Mouse (Mus musculus) lung, postnatal 36 days (tissue): ENCODE results near the gene Rgs7.

Experiments
- DNase-seq: peaks from one replicate; pipeline ENCODE4 v3.0.0; 2022; ENCODE audit warnings: mixed read lengths

The Rgs7 gene

DNA sequence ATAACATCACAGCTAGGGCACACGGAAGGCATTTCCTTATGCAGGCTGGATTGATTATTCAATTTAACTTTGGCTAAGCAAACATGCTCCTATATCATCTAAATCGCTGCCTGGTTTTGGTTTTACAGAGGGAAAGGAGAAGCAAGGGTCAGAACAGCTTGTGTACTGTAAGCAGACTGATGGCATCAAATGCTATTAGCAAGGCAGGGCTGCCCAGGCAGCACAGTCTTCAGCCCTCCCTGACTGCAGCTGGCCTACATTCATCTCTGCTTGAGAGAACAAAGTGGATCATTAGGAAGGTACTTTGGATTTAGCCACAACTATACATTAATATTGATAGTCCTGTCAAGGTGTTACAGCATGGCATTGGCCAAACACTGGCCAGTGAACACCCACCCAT lies 65.2 kb downstream of the Rgs7 start:
- DNase-seq, result no peak

GRCm38 (mm10) chr1:175426393-175426792 lies 65.9 kb downstream of the Rgs7 start:
- DNase-seq, result no peak

GRCm38 (mm10) chr1:175420883-175421282 lies 71.4 kb downstream of the Rgs7 start:
- no peak for DNase-seq

DNA sequence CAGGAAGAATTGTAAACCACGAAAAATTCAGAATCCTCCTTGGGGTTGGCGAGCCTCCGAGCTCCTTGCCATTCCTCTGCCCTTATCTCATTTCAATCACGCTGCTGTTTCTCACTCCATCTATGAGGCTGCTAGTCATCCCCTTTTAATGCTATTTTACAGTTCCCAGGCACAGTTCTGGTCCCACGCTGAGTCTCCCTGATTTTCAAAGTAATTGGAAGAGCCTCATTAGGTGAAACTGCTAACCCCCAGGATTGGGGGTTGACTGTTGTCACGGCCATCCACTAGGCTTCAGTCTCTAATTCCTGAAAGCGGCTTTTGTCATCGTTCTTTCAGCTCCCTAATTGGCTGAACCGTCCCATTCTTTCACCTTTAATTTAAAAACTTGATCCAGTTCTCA lies 76.6 kb downstream of the Rgs7 start:
- DNase-seq, result no peak

- DNase-seq, result no peak
These were observed 81.9 kb downstream of the Rgs7 start for GRCm38 (mm10) chr1:175410399-175410798.

- DNase-seq, result no peak
These were observed 100.4 kb downstream of the Rgs7 start for GRCm38 (mm10) chr1:175391894-175392293.

DNA sequence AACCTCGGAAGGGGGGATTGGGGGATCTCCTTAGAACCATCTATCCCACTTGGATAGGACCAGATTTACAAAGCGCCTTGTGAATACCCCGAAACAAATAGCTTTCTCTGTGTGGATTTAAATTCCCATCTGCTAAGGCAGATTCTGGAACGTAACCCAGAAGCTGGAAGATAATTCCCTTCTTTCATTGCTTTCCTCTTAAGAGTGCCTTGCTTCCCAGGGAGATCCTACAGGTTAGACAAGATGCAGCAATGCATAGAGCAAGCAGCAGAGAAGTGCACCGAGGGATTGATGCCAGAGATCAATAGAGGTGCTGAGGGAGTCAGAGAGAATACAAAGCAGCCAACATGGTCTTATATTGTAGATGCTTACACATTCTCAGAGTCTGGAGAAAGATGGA lies 103.0 kb downstream of the Rgs7 start:
- DNase-seq, result no peak

GRCm38 (mm10) chr1:175385581-175386235 lies 106.6 kb downstream of the Rgs7 start:
- no peak for DNase-seq

- DNase-seq, result no peak
These were observed 119.7 kb downstream of the Rgs7 start for GRCm38 (mm10) chr1:175372571-175372970.

GRCm38 (mm10) chr1:175368062-175368461 lies 124.2 kb downstream of the Rgs7 start:
- DNase-seq, result no peak

- DNase-seq, result no peak
These were observed 128.7 kb downstream of the Rgs7 start for GRCm38 (mm10) chr1:175363606-175364005.

DNA sequence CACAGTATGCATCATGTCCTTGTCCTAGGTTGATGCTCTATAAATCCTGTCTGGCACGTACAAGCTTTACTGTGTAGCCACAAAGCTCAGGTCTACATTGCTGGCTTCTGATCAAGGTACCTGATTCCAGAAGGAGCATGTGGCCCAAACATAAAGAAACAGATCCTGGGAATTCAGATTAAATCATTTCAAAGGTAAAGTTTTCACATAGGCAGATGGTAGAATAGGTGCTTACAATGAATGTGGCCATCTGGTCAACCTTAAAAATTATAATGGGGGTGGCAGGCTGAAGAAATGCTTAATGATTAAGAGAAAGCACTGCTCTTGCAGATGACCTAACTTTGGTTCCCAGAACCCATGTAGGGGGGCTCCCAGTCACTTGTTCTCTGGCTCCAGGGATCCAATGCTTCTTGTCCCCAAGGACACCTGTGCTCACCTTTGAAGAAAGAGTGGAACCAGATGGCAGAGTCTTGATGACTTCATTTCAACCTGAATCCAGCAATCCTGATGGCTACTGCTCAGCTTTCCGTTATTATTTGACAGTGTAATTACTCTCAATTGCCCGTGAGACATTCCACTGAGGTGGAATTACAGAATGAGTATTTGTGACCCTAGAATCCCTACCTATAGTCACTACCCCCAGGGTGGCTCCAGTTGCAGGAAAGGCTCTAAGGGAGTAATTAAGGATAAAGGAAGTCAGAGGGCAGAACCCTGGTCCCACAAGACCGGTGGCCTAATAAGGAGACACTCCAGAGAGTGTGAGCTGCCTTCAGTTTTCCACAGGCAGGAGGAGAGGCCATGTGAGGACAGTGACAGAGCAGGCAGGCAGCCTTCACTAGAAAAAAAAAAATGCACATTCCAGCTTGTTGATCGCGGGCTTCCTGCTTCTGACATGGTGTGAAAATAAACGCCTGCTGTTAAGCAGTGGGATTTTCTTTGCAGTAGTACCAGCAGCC lies 132.6 kb downstream of the Rgs7 start:
- DNase-seq, result no peak

DNA sequence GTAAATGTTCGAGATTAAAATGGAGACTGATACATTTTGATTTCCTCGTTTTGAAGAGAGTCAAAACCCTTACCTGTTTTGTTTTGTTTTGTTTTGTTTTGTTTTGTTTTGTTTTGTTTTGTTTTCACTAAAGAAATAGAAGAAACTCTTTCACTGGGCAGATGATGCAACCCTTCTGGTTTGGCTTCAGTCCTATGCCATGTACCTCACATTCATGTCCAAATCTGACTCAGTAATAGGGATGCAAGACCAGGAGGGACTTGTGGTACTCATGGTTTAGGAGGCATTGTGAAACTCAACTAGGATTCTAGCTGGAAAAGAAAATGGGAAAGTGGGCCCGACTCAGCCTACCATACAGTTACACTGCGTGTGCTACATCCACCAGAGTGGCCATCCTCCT lies 139.4 kb downstream of the Rgs7 start:
- no peak for DNase-seq

DNA sequence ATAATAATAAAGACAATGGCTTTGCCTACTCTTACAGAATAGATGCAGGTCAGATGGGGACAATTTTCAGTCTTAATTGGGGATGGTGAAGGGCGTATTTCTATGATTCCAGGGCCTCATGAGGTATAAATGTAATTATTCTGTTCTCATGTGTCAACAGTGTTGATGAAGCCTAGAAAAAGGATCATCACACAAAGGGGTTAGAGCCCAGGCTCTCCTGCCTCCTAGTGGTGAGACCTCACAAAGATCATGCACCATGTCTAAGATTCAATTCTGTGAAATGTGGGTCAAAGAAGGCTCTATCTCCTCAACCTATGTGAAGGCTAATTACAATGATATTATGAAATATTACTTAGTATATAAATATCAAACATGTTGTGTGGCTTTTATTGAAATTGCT lies 146.1 kb downstream of the Rgs7 start:
- DNase-seq, result no peak

- DNase-seq, result no peak
These were observed 156.1 kb downstream of the Rgs7 start for GRCm38 (mm10) chr1:175336191-175336590.

- no peak for DNase-seq
These were observed 159.1 kb downstream of the Rgs7 start for GRCm38 (mm10) chr1:175333041-175333854.

DNA sequence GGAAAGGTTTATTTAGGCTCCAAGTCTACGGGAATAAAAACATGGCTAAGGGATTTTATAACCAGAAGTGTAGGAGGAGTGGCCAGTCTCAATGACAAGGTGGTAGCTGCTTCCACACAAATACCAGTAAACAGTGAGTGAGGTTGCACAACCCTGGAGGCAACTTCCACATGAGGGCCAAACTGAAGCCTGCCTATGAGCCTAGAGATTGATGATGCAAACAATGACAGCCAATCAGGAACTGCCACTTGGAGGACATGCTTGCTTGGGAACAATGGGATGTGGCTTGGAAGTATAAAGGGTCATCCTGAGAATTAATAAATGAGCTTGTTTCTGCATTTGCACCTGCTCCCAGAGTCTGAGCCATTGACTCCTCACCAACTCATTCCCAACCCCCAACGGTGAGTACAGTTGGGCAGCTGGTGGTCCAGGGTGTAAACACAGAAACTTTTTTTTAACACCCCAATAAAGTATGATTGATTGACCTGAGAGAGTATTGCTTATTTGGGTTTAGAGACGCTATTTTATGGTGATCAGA lies 162.3 kb downstream of the Rgs7 start:
- DNase-seq, result no peak

- no peak for DNase-seq
These were observed 169.5 kb downstream of the Rgs7 start for GRCm38 (mm10) chr1:175322781-175323180.

DNA sequence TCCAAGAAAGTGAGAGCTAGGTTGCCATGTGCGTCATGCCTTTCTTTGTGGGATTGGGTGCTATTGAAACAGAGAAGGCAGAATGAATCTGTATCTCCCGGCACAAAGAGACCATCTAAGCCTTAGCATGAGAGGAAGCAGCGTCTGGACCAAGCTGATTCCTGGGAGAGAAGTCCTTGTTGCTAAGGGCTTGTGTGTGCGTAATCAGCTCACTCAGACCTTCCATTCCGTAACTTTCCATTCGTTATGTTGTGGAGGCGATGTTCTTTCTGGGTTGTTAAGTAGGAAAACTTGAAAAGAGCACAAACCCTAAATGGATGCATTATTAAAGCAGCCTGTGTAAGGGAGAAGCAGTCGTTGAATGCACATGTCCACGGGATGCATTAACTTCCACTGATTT lies 173.1 kb downstream of the Rgs7 start:
- no peak for DNase-seq

DNA sequence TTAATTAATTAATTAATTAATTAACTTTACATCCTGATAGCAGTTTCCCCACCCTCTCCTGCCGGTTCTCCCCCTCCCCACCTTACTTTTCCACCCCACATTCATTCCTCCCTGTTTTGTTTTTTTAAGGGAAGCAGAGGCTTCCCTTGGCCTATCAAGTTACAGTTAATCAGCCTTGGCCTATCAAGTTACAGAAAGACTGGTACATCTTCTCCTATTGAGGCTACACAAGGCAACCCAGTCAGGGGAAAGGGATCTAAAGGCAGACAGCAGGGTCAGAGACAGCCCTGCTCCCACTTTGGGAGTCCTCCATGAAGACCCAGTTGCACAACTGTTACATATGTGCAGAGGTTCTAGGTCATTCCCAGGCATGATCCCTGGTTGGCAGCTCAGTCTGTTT lies 175.0 kb downstream of the Rgs7 start:
- DNase-seq, result no peak

DNA sequence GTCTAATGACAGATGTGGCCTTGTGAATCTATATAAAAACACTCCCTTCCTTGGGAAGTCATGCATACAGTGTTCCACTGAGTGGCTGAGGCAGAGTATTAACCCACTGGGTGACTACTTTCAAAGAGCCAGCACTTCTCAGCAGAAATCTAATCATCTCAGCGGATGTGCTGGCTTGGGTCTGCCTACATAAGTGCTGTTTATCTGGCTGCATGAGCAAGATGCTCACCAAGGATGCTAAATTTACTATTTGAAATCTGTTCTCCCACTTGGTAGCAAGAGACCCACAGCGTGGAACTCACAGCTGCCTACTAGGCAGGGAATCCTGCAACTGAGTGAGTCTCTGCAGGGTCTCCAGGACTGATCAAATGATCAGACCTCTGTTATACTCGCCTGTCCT lies 184.7 kb downstream of the Rgs7 start:
- no peak for DNase-seq

DNA sequence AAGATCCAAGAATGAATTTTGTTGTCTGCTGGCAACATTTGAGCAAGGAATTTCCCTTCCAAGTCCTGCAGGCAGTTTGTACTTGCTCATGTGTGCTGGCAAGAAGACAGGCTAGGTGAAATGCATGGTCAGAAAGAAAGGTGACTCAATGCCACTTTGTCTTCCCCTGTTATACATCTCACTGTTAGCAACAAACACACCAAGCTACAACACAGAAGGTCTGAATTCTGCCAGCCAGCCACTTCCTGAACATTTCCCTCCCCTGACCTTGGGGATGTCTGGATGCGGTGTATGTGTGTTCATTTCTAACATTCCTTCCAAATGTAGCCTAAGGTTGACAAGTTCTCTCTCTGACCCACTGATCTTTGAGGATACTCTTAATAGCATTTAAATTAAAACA lies 191.4 kb downstream of the Rgs7 start:
- no peak for DNase-seq

DNA sequence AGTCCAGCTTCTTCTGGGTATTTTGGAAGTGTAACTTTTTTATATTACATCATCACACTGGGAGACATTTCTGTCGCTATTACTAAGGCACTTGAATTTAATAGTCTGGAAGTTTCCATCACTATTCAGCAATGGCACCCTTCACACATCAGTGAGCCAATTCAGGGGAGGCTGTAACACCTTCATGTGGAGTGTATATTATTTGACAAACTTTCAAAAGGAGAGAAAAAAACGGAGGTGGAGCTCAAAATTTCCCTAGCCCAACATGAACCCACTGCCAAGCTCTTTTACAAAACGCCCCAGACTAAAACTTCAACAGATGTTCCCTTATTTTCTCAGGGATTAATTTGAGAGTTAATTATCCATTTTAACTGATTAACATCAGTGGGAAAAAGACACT lies 191.9 kb downstream of the Rgs7 start:
- no peak for DNase-seq
